Mouse (Mus musculus): ENCODE measurements around the gene Dnajc30. TPM values are rescaled to one million over a fixed set of nuclear protein-coding genes. Genes with fewer than 3 reads are reported as not detected.
A peak's percentile ranks its signal among the peaks of the same experiment; 100 is the strongest.

Gene Dnajc30
- polyA plus RNA-seq, 1 experiment = 21.6 TPM

- no peak overlapping the region for H3K4me3 ChIP-seq (ENCODE audit: insufficient read depth, low read length)
- TF ChIP-seq POLR2A (IDR thresholded peaks at IDR 0.05; ENCODE audit: borderline replicate concordance, low read depth, low read length) = no peak
- TF ChIP-seq CTCF (IDR thresholded peaks at IDR 0.05; ENCODE audit: low read depth, low read length) = no peak
- H3K4me1 ChIP-seq (ENCODE audit: control insufficient read depth, insufficient read depth, low read length) = no peaks in the 10 kb centered on the region
- H3K27ac ChIP-seq (ENCODE audit: insufficient read depth, low read depth, low read length) = no peak overlapping the region
Observed at GRCm38 (mm10) chr5:135053356-135053755, 10.6 kb upstream of the Dnajc30 start.

GRCm38 (mm10) chr5:135064382-135064766 is 372 bp downstream of the Dnajc30 start:
- Histone ChIP-seq H3K27ac (ENCODE audit: insufficient read depth, low read depth, low read length) (peak overlapping the region; percentile 30; the same call in 1 of the 2 replicates), H3K4me1 (ENCODE audit: control insufficient read depth, insufficient read depth, low read length) (peaks cover 14% of the 10 kb centered on the region), H3K4me3 (ENCODE audit: insufficient read depth, low read length) (peak overlapping the region; percentile 96)
- TF ChIP-seq POLR2A (IDR thresholded peaks at IDR 0.05; ENCODE audit: borderline replicate concordance, low read depth, low read length) = no peak
- TF ChIP-seq CTCF (IDR thresholded peaks at IDR 0.05; ENCODE audit: low read depth, low read length) = no peak

- Histone ChIP-seq H3K4me3 (ENCODE audit: insufficient read depth, low read length) (peak within 1 kb of the TSS; percentile 96), H3K4me1 (ENCODE audit: control insufficient read depth, insufficient read depth, low read length) (peaks cover 14% of the 10 kb centered on the region), H3K27ac (ENCODE audit: insufficient read depth, low read depth, low read length) (peak within 1 kb of the TSS; percentile 30; the same call in 1 of the 2 replicates)
Observed at GRCm38 (mm10) chr5:135064909-135065446, 976 bp downstream of the Dnajc30 start, which contains the start of gene Bud23. Gene Bud23 (minus strand): TSS chr5:135064959.

GRCm38 (mm10) chr5:135066008-135066407 is 2.0 kb downstream of the Dnajc30 start:
- no peak overlapping the region for H3K27ac ChIP-seq (ENCODE audit: insufficient read depth, low read depth, low read length)
- TF ChIP-seq CTCF (IDR thresholded peaks at IDR 0.05; ENCODE audit: low read depth, low read length) = no peak
- no peak for TF ChIP-seq POLR2A (IDR thresholded peaks at IDR 0.05; ENCODE audit: borderline replicate concordance, low read depth, low read length)

GRCm38 (mm10) chr5:135070448-135070847 is 6.4 kb downstream of the Dnajc30 start:
- TF ChIP-seq POLR2A (IDR thresholded peaks at IDR 0.05; ENCODE audit: borderline replicate concordance, low read depth, low read length) (no peak), CTCF (IDR thresholded peaks at IDR 0.05; ENCODE audit: low read depth, low read length) (no peak)
- H3K4me3 ChIP-seq (ENCODE audit: insufficient read depth, low read length) = no peak overlapping the region
- peaks cover 10% of the 10 kb centered on the region for H3K4me1 ChIP-seq (ENCODE audit: control insufficient read depth, insufficient read depth, low read length)
- H3K27ac ChIP-seq (ENCODE audit: insufficient read depth, low read depth, low read length) = no peak overlapping the region

More at GRCm38 (mm10) chr5:135066008-135066407, 2.0 kb downstream of the Dnajc30 start:
- H3K4me1 ChIP-seq (ENCODE audit: control insufficient read depth, insufficient read depth, low read length) = peaks cover 14% of the 10 kb centered on the region
- H3K4me3 ChIP-seq (ENCODE audit: insufficient read depth, low read length) = no peak overlapping the region

- Histone ChIP-seq H3K4me3 (ENCODE audit: insufficient read depth, low read length) (no peak overlapping the region), H3K4me1 (ENCODE audit: control insufficient read depth, insufficient read depth, low read length) (0 out of 2 replicates have a peak, but pooled peaks cover 3% of the 10 kb centered on the region), H3K27ac (ENCODE audit: insufficient read depth, low read depth, low read length) (no peak overlapping the region)
- TF ChIP-seq CTCF (IDR thresholded peaks at IDR 0.05; ENCODE audit: low read depth, low read length) = no peak
Observed at GRCm38 (mm10) chr5:135072061-135072460, 8.1 kb downstream of the Dnajc30 start.

GRCm38 (mm10) chr5:135072720-135073119 is 8.7 kb downstream of the Dnajc30 start:
- no peak overlapping the region for H3K4me3 ChIP-seq (ENCODE audit: insufficient read depth, low read length)
- H3K4me1 ChIP-seq (ENCODE audit: control insufficient read depth, insufficient read depth, low read length) = no peaks in the 10 kb centered on the region
- H3K27ac ChIP-seq (ENCODE audit: insufficient read depth, low read depth, low read length) = no peak overlapping the region
- TF ChIP-seq POLR2A (IDR thresholded peaks at IDR 0.05; ENCODE audit: borderline replicate concordance, low read depth, low read length) (no peak), CTCF (IDR thresholded peaks at IDR 0.05; ENCODE audit: low read depth, low read length) (no peak)

GRCm38 (mm10) chr5:135073349-135074150 is 9.5 kb downstream of the Dnajc30 start:
- Histone ChIP-seq H3K4me3 (ENCODE audit: insufficient read depth, low read length) (no peak overlapping the region), H3K4me1 (ENCODE audit: control insufficient read depth, insufficient read depth, low read length) (no peaks in the 10 kb centered on the region), H3K27ac (ENCODE audit: insufficient read depth, low read depth, low read length) (no peak overlapping the region)
- no peak for TF ChIP-seq CTCF (IDR thresholded peaks at IDR 0.05; ENCODE audit: low read depth, low read length)
- no peak for TF ChIP-seq POLR2A (IDR thresholded peaks at IDR 0.05; ENCODE audit: borderline replicate concordance, low read depth, low read length)

GRCm38 (mm10) chr5:135075655-135076054 is 11.7 kb downstream of the Dnajc30 start:
- TF ChIP-seq POLR2A (IDR thresholded peaks at IDR 0.05; ENCODE audit: borderline replicate concordance, low read depth, low read length) (no peak), CTCF (IDR thresholded peaks at IDR 0.05; ENCODE audit: low read depth, low read length) (no peak)
- H3K4me1 ChIP-seq (ENCODE audit: control insufficient read depth, insufficient read depth, low read length) = no peaks in the 10 kb centered on the region
- no peak overlapping the region for H3K27ac ChIP-seq (ENCODE audit: insufficient read depth, low read depth, low read length)
- H3K4me3 ChIP-seq (ENCODE audit: insufficient read depth, low read length) = no peak overlapping the region

- no peaks in the 10 kb centered on the region for H3K4me1 ChIP-seq (ENCODE audit: control insufficient read depth, insufficient read depth, low read length)
- no peak for TF ChIP-seq POLR2A (IDR thresholded peaks at IDR 0.05; ENCODE audit: borderline replicate concordance, low read depth, low read length)
- no peak for TF ChIP-seq CTCF (IDR thresholded peaks at IDR 0.05; ENCODE audit: low read depth, low read length)
Observed at GRCm38 (mm10) chr5:135076368-135076767, 12.4 kb downstream of the Dnajc30 start.

More at GRCm38 (mm10) chr5:135076368-135076767, 12.4 kb downstream of the Dnajc30 start:
- Histone ChIP-seq H3K4me3 (ENCODE audit: insufficient read depth, low read length) (no peak overlapping the region), H3K27ac (ENCODE audit: insufficient read depth, low read depth, low read length) (no peak overlapping the region)
